Comparison of ENCODE assay signal across 11 mouse cellular contexts in genomic region chr11:95791787-95792186, GRCm38 (mm10). TPM values are rescaled to one million over a fixed set of nuclear protein-coding genes. Genes with fewer than 3 reads are reported as not detected.
DNase-seq lines count a peak whose midpoint lies in the region; ATAC-seq lines count a peak whose summit lies in the region.
"Had no signal": no experiment of that assay in that cellular context is flagged by ENCODE, and none has a peak within 500 bp of the region (broad histone marks: within the 10 kb centered on the region; RNA-seq: fewer than 3 reads in every experiment).

No protein-coding gene starts in this region.

- no peaks in the 10 kb centered on the region for H3K9me3 ChIP-seq in heart, embryonic 12.5 days (replicated peaks)
- H3K9me3 ChIP-seq: kidney, embryonic 15.5 days; midbrain, embryonic 12.5 days; stomach, embryonic 15.5 days had no signal

- no peak overlapping the region for H3K4me3 ChIP-seq in heart, embryonic 12.5 days
- H3K4me3 ChIP-seq: kidney, embryonic 15.5 days; midbrain, embryonic 12.5 days; stomach, embryonic 15.5 days had no signal

- H3K4me1 ChIP-seq in heart, embryonic 12.5 days (replicated peaks) = peaks cover 37% of the 10 kb centered on the region

- H3K36me3 ChIP-seq in heart, embryonic 12.5 days = no peaks in the 10 kb centered on the region
- H3K36me3 ChIP-seq: kidney, embryonic 15.5 days; midbrain, embryonic 12.5 days; stomach, embryonic 15.5 days had no signal

- H3K4me2 ChIP-seq in heart, embryonic 12.5 days = no peak overlapping the region
- H3K4me2 ChIP-seq: kidney, embryonic 15.5 days; midbrain, embryonic 12.5 days; stomach, embryonic 15.5 days had no signal

- peaks cover 4% of the 10 kb centered on the region; the same call in 1 of the 2 replicates for H3K27me3 ChIP-seq in heart, embryonic 12.5 days (replicated peaks)

- no peak for ATAC-seq in heart, embryonic 12.5 days (ENCODE audit: insufficient number of reproducible peaks, low FRiP score)
- ATAC-seq in megakaryocyte progenitor cell, adult 5-6 weeks (replicated peaks; ENCODE audit: poor library complexity) = no peak

- no peak overlapping the region for H3K9ac ChIP-seq in heart, embryonic 12.5 days
- H3K9ac ChIP-seq: kidney, embryonic 15.5 days; midbrain, embryonic 12.5 days; stomach, embryonic 15.5 days had no signal

- DNase-seq in heart, adult 11 months = peak; percentile 98
- DNase-seq in cerebellum, adult 9-11 months = peak; percentile 46
- peak; percentile 56 for DNase-seq in layer of hippocampus, adult 9-10 months (ENCODE audit: low spot score)
- DNase-seq in right cerebral cortex, postnatal 10 days (ENCODE audit: low spot score in 2 of 2) = peak; percentile 66 to 80
- no peak for DNase-seq in kidney, adult 9 months
- DNase-seq in neural tube, embryonic 10.5 days (ENCODE audit: extremely low spot score, low spot score) = no peak

- no peak overlapping the region for H3K27ac ChIP-seq in heart, embryonic 12.5 days (ENCODE audit: poor library complexity, severe bottlenecking)
- H3K27ac ChIP-seq: kidney, embryonic 15.5 days; midbrain, embryonic 12.5 days; stomach, embryonic 15.5 days had no signal

- WGBS in heart, embryonic 12.5 days = 80% methylated on average over 13 of the region's 13 CpGs

RNA-seq across cellular contexts. Expression of gene Phospho1, which starts 32.5 kb away (rescaled TPM):
- polyA plus RNA-seq in heart, embryonic 12.5 days (2016; fragmentation: Nextera tagmentation; extraction: Ambion mirVana) = 0.65 and 0.66 TPM in 2 replicates
- 0.47 and 1.3 TPM in 2 replicates for total RNA-seq in megakaryocyte progenitor cell, adult 5-6 weeks (2015)
- total RNA-seq in megakaryocyte progenitor cell, adult 5-6 weeks (2017) = 0.62 TPM in 1 of 2 replicates, not detected in the other
- polyA plus RNA-seq: kidney, embryonic 15.5 days; midbrain, embryonic 12.5 days had no signal

RNA-seq across cellular contexts. Expression of gene Gngt2, which starts 45.2 kb away (rescaled TPM):
- 39.1 and 39.2 TPM in 2 replicates for polyA plus RNA-seq in heart, embryonic 12.5 days (2016; fragmentation: Nextera tagmentation; extraction: Ambion mirVana)
- total RNA-seq in megakaryocyte progenitor cell, adult 5-6 weeks (2015) = 4.3 and 9.3 TPM in 2 replicates
- total RNA-seq in megakaryocyte progenitor cell, adult 5-6 weeks (2017) = 4.0 TPM in 2 replicates

RNA-seq across cellular contexts. Expression of gene Abi3, which starts 50.5 kb away (rescaled TPM):
- 22.3 and 26.0 TPM in 2 replicates for polyA plus RNA-seq in heart, embryonic 12.5 days (2016; fragmentation: Nextera tagmentation; extraction: Ambion mirVana)
- total RNA-seq in megakaryocyte progenitor cell, adult 5-6 weeks (2015) = 1.5 and 5.0 TPM in 2 replicates
- total RNA-seq in megakaryocyte progenitor cell, adult 5-6 weeks (2017) = 1.8 and 3.0 TPM in 2 replicates

Comparison
In these comparisons a context has a peak if more than half of its experiments do, and no peak if none do; other contexts are left out.
1. DNase-seq: peak in heart, adult 11 months (single experiment), cerebellum, adult 9-11 months (single experiment), layer of hippocampus, adult 9-10 months (single experiment) and right cerebral cortex, postnatal 10 days (2 of 2); none in kidney, adult 9 months (single experiment) and neural tube, embryonic 10.5 days (single experiment).